Mouse (Mus musculus): ENCODE data around the gene Sapcd2. TPM values are rescaled to one million over a fixed set of nuclear protein-coding genes. Genes with fewer than 3 reads are reported as not detected.

The Sapcd2 gene
- polyA plus RNA-seq (2011; ENCODE audit: insufficient read depth, insufficient read length, low replicate concordance, missing spikeins), result 13.7 and 27.3 TPM in 2 replicates

DNA sequence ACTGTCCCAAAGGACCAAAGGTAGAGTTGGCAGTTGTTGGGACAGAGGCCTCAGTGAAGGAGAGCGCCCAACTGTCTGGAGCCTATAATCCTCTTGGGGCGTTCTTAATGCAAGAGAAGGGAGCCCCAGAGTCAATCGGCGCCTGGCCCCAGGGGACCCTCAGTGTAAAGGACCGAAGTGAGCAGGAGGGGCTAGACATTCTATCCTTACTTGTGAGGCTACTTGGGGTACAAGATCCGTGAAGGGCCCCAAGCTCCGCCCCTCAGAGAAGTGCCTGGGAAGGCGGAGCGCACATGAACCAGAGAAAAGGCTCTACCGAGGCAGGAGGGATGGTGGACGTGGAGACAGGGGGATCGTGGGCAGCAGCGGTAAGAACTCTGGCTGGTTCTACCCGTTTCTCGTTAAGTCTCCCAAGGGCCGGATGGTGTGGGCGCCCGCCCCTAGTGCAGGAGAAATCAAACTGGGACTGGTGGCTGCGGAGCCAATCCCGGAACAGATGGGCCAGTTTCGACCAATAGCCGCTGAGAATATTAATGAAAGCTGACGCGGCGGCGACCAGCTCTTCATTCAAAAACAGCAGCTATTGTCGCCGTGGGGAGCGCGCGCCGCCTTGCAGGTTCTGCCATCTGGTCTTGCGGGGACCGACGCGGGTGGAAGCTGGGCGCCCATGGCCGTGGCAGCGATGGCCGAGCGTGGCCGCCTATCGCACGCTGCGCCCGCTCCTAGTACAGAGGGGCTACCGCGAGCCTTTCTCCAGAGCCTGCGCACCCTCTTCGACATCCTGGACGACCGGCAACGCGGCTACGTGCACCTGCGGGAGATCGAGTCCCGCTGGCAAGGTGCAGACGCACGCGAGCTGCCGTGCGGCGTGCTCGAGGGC, at the start of gene Sapcd2:
Gene Sapcd2 (plus strand): TSS at position 558 of the 880 bp plus-strand sequence.
- H3K4me1 ChIP-seq (ENCODE audit: control insufficient read depth, insufficient read depth, low read length), result peaks cover 3% of the 10 kb centered on the region
- 2% methylated on average over 65 of the region's 65 CpGs for WGBS
- H3K27ac ChIP-seq (ENCODE audit: control insufficient read depth, insufficient read depth, low read depth, low read length, poor library complexity), result peak within 1 kb of the TSS; percentile 50
- peak within 1 kb of the TSS; percentile 61 for H3K4me3 ChIP-seq (replicated peaks; ENCODE audit: control insufficient read depth, low read depth, low read length)
- TF ChIP-seq CTCF (IDR thresholded peaks at IDR 0.05; ENCODE audit: control insufficient read depth, insufficient read depth, low read length) (no peak), POLR2A (IDR thresholded peaks at IDR 0.05; ENCODE audit: borderline replicate concordance, control insufficient read depth, low read depth, low read length) (peak; percentile 78)

GRCm38 (mm10) chr2:25326036-25326435, 46.1 kb upstream of the Sapcd2 start:
- WGBS, result 61% methylated on average over 2 of the region's 2 CpGs
- no peaks in the 10 kb centered on the region for H3K4me1 ChIP-seq (ENCODE audit: control insufficient read depth, insufficient read depth, low read length)
- no peak overlapping the region for H3K4me3 ChIP-seq (replicated peaks; ENCODE audit: control insufficient read depth, low read depth, low read length)
- no peak for TF ChIP-seq CTCF (IDR thresholded peaks at IDR 0.05; ENCODE audit: control insufficient read depth, insufficient read depth, low read length)
- no peak for TF ChIP-seq POLR2A (IDR thresholded peaks at IDR 0.05; ENCODE audit: borderline replicate concordance, control insufficient read depth, low read depth, low read length)
- no peak overlapping the region for H3K27ac ChIP-seq (ENCODE audit: control insufficient read depth, insufficient read depth, low read depth, low read length, poor library complexity)

GRCm38 (mm10) chr2:25328440-25328839, 43.7 kb upstream of the Sapcd2 start:
- Histone ChIP-seq H3K4me1 (ENCODE audit: control insufficient read depth, insufficient read depth, low read length) (peaks cover 2% of the 10 kb centered on the region; the same call in 1 of the 2 replicates), H3K4me3 (replicated peaks; ENCODE audit: control insufficient read depth, low read depth, low read length) (no peak overlapping the region), H3K27ac (ENCODE audit: control insufficient read depth, insufficient read depth, low read depth, low read length, poor library complexity) (no peak overlapping the region)
- TF ChIP-seq CTCF (IDR thresholded peaks at IDR 0.05; ENCODE audit: control insufficient read depth, insufficient read depth, low read length), result peak; percentile 36
- TF ChIP-seq POLR2A (IDR thresholded peaks at IDR 0.05; ENCODE audit: borderline replicate concordance, control insufficient read depth, low read depth, low read length), result no peak
- WGBS, result 49% methylated on average over 7 of the region's 7 CpGs

- Histone ChIP-seq H3K27ac (ENCODE audit: control insufficient read depth, insufficient read depth, low read depth, low read length, poor library complexity) (no peak overlapping the region), H3K4me1 (ENCODE audit: control insufficient read depth, insufficient read depth, low read length) (peaks cover 4% of the 10 kb centered on the region; the same call in 1 of the 2 replicates), H3K4me3 (replicated peaks; ENCODE audit: control insufficient read depth, low read depth, low read length) (no peak overlapping the region)
- TF ChIP-seq POLR2A (IDR thresholded peaks at IDR 0.05; ENCODE audit: borderline replicate concordance, control insufficient read depth, low read depth, low read length) (no peak), CTCF (IDR thresholded peaks at IDR 0.05; ENCODE audit: control insufficient read depth, insufficient read depth, low read length) (no peak)
- 42% methylated on average over 9 of the region's 9 CpGs for WGBS
Observed at GRCm38 (mm10) chr2:25331470-25331869, 40.7 kb upstream of the Sapcd2 start.

- Histone ChIP-seq H3K4me1 (ENCODE audit: control insufficient read depth, insufficient read depth, low read length) (peaks cover 4% of the 10 kb centered on the region; the same call in 1 of the 2 replicates), H3K27ac (ENCODE audit: control insufficient read depth, insufficient read depth, low read depth, low read length, poor library complexity) (peak within 1 kb of the TSS; percentile 79), H3K4me3 (replicated peaks; ENCODE audit: control insufficient read depth, low read depth, low read length) (peak within 1 kb of the TSS; percentile 82)
- TF ChIP-seq POLR2A (IDR thresholded peaks at IDR 0.05; ENCODE audit: borderline replicate concordance, control insufficient read depth, low read depth, low read length), result peak; percentile 86
- TF ChIP-seq CTCF (IDR thresholded peaks at IDR 0.05; ENCODE audit: control insufficient read depth, insufficient read depth, low read length), result peak; percentile 37; the same call in 1 of the 2 replicates
- WGBS, result under 1% methylated on average over 78 of the region's 78 CpGs
Observed at GRCm38 (mm10) chr2:25332286-25333160, 39.6 kb upstream of the Sapcd2 start, which contains the start of gene Man1b1. Gene Man1b1, plus strand, starts transcription at chr2:25332338.

GRCm38 (mm10) chr2:25333569-25333968, 38.6 kb upstream of the Sapcd2 start:
- 76% methylated on average over 2 of the region's 2 CpGs for WGBS
- no peak overlapping the region for H3K27ac ChIP-seq (ENCODE audit: control insufficient read depth, insufficient read depth, low read depth, low read length, poor library complexity)
- TF ChIP-seq POLR2A (IDR thresholded peaks at IDR 0.05; ENCODE audit: borderline replicate concordance, control insufficient read depth, low read depth, low read length), result no peak
- no peak for TF ChIP-seq CTCF (IDR thresholded peaks at IDR 0.05; ENCODE audit: control insufficient read depth, insufficient read depth, low read length)
- peak overlapping the region; percentile 2 for H3K4me3 ChIP-seq (replicated peaks; ENCODE audit: control insufficient read depth, low read depth, low read length)
- peaks cover 4% of the 10 kb centered on the region; the same call in 1 of the 2 replicates for H3K4me1 ChIP-seq (ENCODE audit: control insufficient read depth, insufficient read depth, low read length)

GRCm38 (mm10) chr2:25338303-25338702, 33.8 kb upstream of the Sapcd2 start:
- TF ChIP-seq CTCF (IDR thresholded peaks at IDR 0.05; ENCODE audit: control insufficient read depth, insufficient read depth, low read length), result no peak
- no peak for TF ChIP-seq POLR2A (IDR thresholded peaks at IDR 0.05; ENCODE audit: borderline replicate concordance, control insufficient read depth, low read depth, low read length)
- Histone ChIP-seq H3K27ac (ENCODE audit: control insufficient read depth, insufficient read depth, low read depth, low read length, poor library complexity) (no peak overlapping the region), H3K4me1 (ENCODE audit: control insufficient read depth, insufficient read depth, low read length) (peaks cover 2% of the 10 kb centered on the region; the same call in 1 of the 2 replicates), H3K4me3 (replicated peaks; ENCODE audit: control insufficient read depth, low read depth, low read length) (no peak overlapping the region)
- WGBS, result 55% methylated on average over 6 of the region's 6 CpGs
